Mouse (Mus musculus): Measurements from ENCODE around the gene Lrba. TPM values are rescaled to one million over a fixed set of nuclear protein-coding genes. Genes with fewer than 3 reads are reported as not detected.

Gene Lrba
- polyA plus RNA-seq, 1 experiment from 2014 or later, result 1.8 TPM

DNA sequence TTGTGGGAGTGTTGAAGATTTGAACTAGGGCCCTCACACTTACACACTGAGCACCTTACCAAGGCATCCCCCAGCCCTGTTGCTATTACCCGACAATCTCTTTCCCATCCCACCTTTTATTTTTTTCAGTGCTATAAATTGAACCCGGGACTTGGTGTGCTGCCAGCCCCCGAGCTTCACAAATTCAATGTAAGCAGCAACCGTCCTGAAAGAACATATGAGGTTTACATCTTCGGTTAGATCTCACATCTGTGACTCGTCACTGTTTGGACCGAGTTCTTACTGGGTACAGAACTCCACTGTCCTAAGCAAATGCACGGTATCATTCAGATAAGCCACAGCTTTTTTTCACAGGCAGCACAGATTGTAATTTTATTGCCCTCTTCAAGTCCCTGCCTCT, 607.6 kb downstream of the Lrba start:
- no peak for ATAC-seq (replicated peaks; ENCODE audit: insufficient number of reproducible peaks, insufficient read depth, low FRiP score, low read depth)

More for the DNA sequence above, 607.6 kb downstream of the Lrba start:
- H3K36me3 ChIP-seq, result no peaks in the 10 kb centered on the region
- H3K4me1 ChIP-seq (replicated peaks), result no peaks in the 10 kb centered on the region
- 57% methylated on average over 8 of the region's 8 CpGs for WGBS
- no peak overlapping the region for H3K27ac ChIP-seq
- H3K4me2 ChIP-seq, result no peak overlapping the region
- H3K9me3 ChIP-seq (replicated peaks), result no peaks in the 10 kb centered on the region
- no peak overlapping the region for H3K4me3 ChIP-seq
- no peak overlapping the region for H3K9ac ChIP-seq
- H3K27me3 ChIP-seq, result no peaks in the 10 kb centered on the region

Other genes starting within 250 kb of the Lrba start
- gene Prss48, start 222.2 kb upstream of the Lrba start, polyA plus RNA-seq (2015; fragmentation: Nextera tagmentation; extraction: Ambion mirVana), result not detected in 2 replicates
- gene Rps3a1, start 82.0 kb upstream of the Lrba start, polyA plus RNA-seq (2015; fragmentation: Nextera tagmentation; extraction: Ambion mirVana), result 668 and 746 TPM in 2 replicates

Measured in heart, embryonic 15.5 days (tissue).